Mouse (Mus musculus) liver, postnatal 0 days (tissue): Measurements from ENCODE around the gene Gng12.

Experiments used
- CTCF ChIP-seq: sonication (generic); IDR thresholded peaks from 2 replicates; pipeline ENCODE4 v1.5.1; 2016; ENCODE audit warnings: antibody characterized with exemption, low read depth
- EP300 ChIP-seq: IDR thresholded peaks from 2 replicates; pipeline ENCODE4 v1.6.1; 2016; ENCODE audit warnings: antibody characterized with exemption, low read depth, mild to moderate bottlenecking

- TF ChIP-seq CTCF (no peak), EP300 (no peak)
Observed at GRCm38 (mm10) chr6:67030846-67031245, 134.6 kb downstream of the Gng12 start.
